Mouse (Mus musculus): ENCODE results near the gene Lyve1. TPM values are rescaled to one million over a fixed set of nuclear protein-coding genes. Genes with fewer than 3 reads are reported as not detected.

The Lyve1 gene
- polyA plus RNA-seq, 1 experiment, result not detected

- TF ChIP-seq EP300 (IDR thresholded peaks at IDR 0.05; ENCODE audit: insufficient read depth, low read depth, low read length), result no peak
- TF ChIP-seq CTCF (IDR thresholded peaks at IDR 0.05; ENCODE audit: low read depth, low read length), result no peak
- no peak for TF ChIP-seq POLR2A (IDR thresholded peaks at IDR 0.05; ENCODE audit: insufficient read depth, low read length)
- Histone ChIP-seq H3K27me3 (ENCODE audit: control insufficient read depth, insufficient read depth, low read length, poor library complexity, severe bottlenecking) (no peaks in the 10 kb centered on the region), H3K9ac (ENCODE audit: low read depth, poor library complexity, severe bottlenecking) (no peak overlapping the region), H3K36me3 (ENCODE audit: control insufficient read depth, insufficient read depth, low read length, poor library complexity, severe bottlenecking) (no peaks in the 10 kb centered on the region), H3K9me3 (replicated peaks; ENCODE audit: control insufficient read depth, insufficient read depth, low read length, poor library complexity, severe bottlenecking) (no peaks in the 10 kb centered on the region), H3K27ac (ENCODE audit: insufficient read depth, low read length) (no peak overlapping the region), H3K4me3 (ENCODE audit: low read depth, low read length) (no peak overlapping the region), H3K4me1 (ENCODE audit: control insufficient read depth, insufficient read depth, low read length) (no peaks in the 10 kb centered on the region)
Measured at GRCm38 (mm10) chr7:110855604-110856003, 7.4 kb downstream of the Lyve1 start.

DNA sequence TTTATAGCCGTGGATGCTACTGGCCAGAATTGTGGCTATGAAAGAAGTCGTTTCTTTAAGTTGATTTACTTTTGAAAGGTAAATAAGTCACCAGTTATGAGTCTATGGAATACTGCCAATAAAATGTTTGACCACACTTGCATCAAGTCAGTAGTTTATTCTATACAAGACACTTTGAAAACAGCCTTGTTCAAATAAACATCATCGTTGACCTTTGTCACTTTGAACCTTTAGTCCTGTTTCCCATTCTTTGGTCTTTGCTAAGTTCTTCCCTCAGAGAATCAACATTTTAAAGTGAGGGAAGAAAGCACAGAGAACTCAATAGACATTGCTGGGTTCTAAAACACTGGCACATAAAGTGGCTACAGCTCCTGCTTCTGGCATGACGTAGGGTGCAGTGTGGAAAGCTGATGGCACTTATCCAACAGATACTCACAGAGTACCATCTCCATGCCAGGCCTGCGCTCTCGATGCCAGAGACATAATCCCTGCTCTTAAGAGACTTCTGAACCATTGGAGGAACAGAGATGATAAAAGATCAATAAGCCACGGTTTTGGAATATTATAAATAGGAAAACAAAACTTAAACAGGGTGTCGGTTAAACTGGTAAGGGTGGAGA is 8.0 kb downstream of the Lyve1 start:
- Histone ChIP-seq H3K4me1 (ENCODE audit: control insufficient read depth, insufficient read depth, low read length) (no peaks in the 10 kb centered on the region), H3K27ac (ENCODE audit: insufficient read depth, low read length) (no peak overlapping the region), H3K9me3 (replicated peaks; ENCODE audit: control insufficient read depth, insufficient read depth, low read length, poor library complexity, severe bottlenecking) (no peaks in the 10 kb centered on the region), H3K9ac (ENCODE audit: low read depth, poor library complexity, severe bottlenecking) (no peak overlapping the region), H3K36me3 (ENCODE audit: control insufficient read depth, insufficient read depth, low read length, poor library complexity, severe bottlenecking) (no peaks in the 10 kb centered on the region), H3K4me3 (ENCODE audit: low read depth, low read length) (no peak overlapping the region), H3K27me3 (ENCODE audit: control insufficient read depth, insufficient read depth, low read length, poor library complexity, severe bottlenecking) (no peaks in the 10 kb centered on the region)
- TF ChIP-seq EP300 (IDR thresholded peaks at IDR 0.05; ENCODE audit: insufficient read depth, low read depth, low read length) (no peak), POLR2A (IDR thresholded peaks at IDR 0.05; ENCODE audit: insufficient read depth, low read length) (no peak), CTCF (IDR thresholded peaks at IDR 0.05; ENCODE audit: low read depth, low read length) (no peak)

DNA sequence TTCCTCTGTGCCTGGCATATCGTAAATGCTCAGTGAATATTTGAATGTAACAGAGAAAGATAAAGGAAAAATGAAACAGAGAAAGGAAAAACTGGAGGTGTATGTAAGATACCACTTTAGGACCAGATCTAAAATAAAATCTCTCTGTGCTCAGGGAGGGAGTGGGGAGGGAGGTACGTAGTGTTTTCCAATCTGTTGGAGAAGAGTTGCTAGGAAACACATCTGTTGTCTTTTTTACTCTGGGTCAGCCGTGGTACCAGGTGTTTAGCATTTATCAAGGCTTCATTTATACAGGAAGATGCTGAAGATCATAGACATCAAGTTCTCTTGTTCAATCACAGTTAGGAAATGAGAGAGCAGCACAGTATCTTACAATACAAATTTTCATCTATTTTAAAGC is 8.5 kb downstream of the Lyve1 start:
- Histone ChIP-seq H3K27ac (ENCODE audit: insufficient read depth, low read length) (no peak overlapping the region), H3K9ac (ENCODE audit: low read depth, poor library complexity, severe bottlenecking) (no peak overlapping the region), H3K4me3 (ENCODE audit: low read depth, low read length) (no peak overlapping the region), H3K9me3 (replicated peaks; ENCODE audit: control insufficient read depth, insufficient read depth, low read length, poor library complexity, severe bottlenecking) (no peaks in the 10 kb centered on the region), H3K36me3 (ENCODE audit: control insufficient read depth, insufficient read depth, low read length, poor library complexity, severe bottlenecking) (no peaks in the 10 kb centered on the region), H3K4me1 (ENCODE audit: control insufficient read depth, insufficient read depth, low read length) (no peaks in the 10 kb centered on the region), H3K27me3 (ENCODE audit: control insufficient read depth, insufficient read depth, low read length, poor library complexity, severe bottlenecking) (no peaks in the 10 kb centered on the region)
- no peak for TF ChIP-seq EP300 (IDR thresholded peaks at IDR 0.05; ENCODE audit: insufficient read depth, low read depth, low read length)
- no peak for TF ChIP-seq POLR2A (IDR thresholded peaks at IDR 0.05; ENCODE audit: insufficient read depth, low read length)
- no peak for TF ChIP-seq CTCF (IDR thresholded peaks at IDR 0.05; ENCODE audit: low read depth, low read length)

GRCm38 (mm10) chr7:110853611-110854010 is 9.4 kb downstream of the Lyve1 start:
- Histone ChIP-seq H3K36me3 (ENCODE audit: control insufficient read depth, insufficient read depth, low read length, poor library complexity, severe bottlenecking) (no peaks in the 10 kb centered on the region), H3K27me3 (ENCODE audit: control insufficient read depth, insufficient read depth, low read length, poor library complexity, severe bottlenecking) (no peaks in the 10 kb centered on the region), H3K27ac (ENCODE audit: insufficient read depth, low read length) (no peak overlapping the region), H3K4me1 (ENCODE audit: control insufficient read depth, insufficient read depth, low read length) (no peaks in the 10 kb centered on the region), H3K4me3 (ENCODE audit: low read depth, low read length) (no peak overlapping the region), H3K9ac (ENCODE audit: low read depth, poor library complexity, severe bottlenecking) (no peak overlapping the region), H3K9me3 (replicated peaks; ENCODE audit: control insufficient read depth, insufficient read depth, low read length, poor library complexity, severe bottlenecking) (no peaks in the 10 kb centered on the region)
- TF ChIP-seq CTCF (IDR thresholded peaks at IDR 0.05; ENCODE audit: low read depth, low read length) (no peak), POLR2A (IDR thresholded peaks at IDR 0.05; ENCODE audit: insufficient read depth, low read length) (no peak), EP300 (IDR thresholded peaks at IDR 0.05; ENCODE audit: insufficient read depth, low read depth, low read length) (no peak)

- H3K9me3 ChIP-seq (replicated peaks; ENCODE audit: control insufficient read depth, insufficient read depth, low read length, poor library complexity, severe bottlenecking), result no peaks in the 10 kb centered on the region
- H3K4me3 ChIP-seq (ENCODE audit: low read depth, low read length), result no peak overlapping the region
- H3K27me3 ChIP-seq (ENCODE audit: control insufficient read depth, insufficient read depth, low read length, poor library complexity, severe bottlenecking), result no peaks in the 10 kb centered on the region
- no peak overlapping the region for H3K27ac ChIP-seq (ENCODE audit: insufficient read depth, low read length)
- H3K36me3 ChIP-seq (ENCODE audit: control insufficient read depth, insufficient read depth, low read length, poor library complexity, severe bottlenecking), result no peaks in the 10 kb centered on the region
- H3K4me1 ChIP-seq (ENCODE audit: control insufficient read depth, insufficient read depth, low read length), result no peaks in the 10 kb centered on the region
- no peak overlapping the region for H3K9ac ChIP-seq (ENCODE audit: low read depth, poor library complexity, severe bottlenecking)
- TF ChIP-seq CTCF (IDR thresholded peaks at IDR 0.05; ENCODE audit: low read depth, low read length) (no peak), EP300 (IDR thresholded peaks at IDR 0.05; ENCODE audit: insufficient read depth, low read depth, low read length) (no peak), POLR2A (IDR thresholded peaks at IDR 0.05; ENCODE audit: insufficient read depth, low read length) (no peak)
Measured at GRCm38 (mm10) chr7:110851541-110852203, 11.4 kb downstream of the Lyve1 start.

DNA sequence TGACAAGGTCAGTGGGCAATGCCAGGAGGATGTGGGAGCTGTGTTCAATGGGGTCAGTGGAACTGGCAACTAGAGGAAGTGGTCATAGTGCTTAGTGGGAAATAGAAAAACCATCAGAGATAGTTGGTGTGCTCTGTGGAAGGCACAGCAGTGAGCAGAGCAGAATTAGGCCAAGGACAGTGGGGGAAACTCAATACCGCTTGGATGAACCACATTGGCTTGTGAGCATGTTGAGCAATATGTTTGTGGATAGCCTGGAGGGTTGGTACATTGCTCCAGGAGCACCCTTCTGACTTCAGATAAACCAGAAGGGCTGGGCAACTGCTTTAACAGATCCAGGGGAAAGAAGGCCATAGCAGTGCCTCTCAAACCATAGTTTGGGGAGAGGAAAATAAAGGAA is 14.7 kb downstream of the Lyve1 start:
- Histone ChIP-seq H3K27ac (ENCODE audit: insufficient read depth, low read length) (no peak overlapping the region), H3K9me3 (replicated peaks; ENCODE audit: control insufficient read depth, insufficient read depth, low read length, poor library complexity, severe bottlenecking) (no peaks in the 10 kb centered on the region), H3K4me3 (ENCODE audit: low read depth, low read length) (no peak overlapping the region), H3K27me3 (ENCODE audit: control insufficient read depth, insufficient read depth, low read length, poor library complexity, severe bottlenecking) (no peaks in the 10 kb centered on the region), H3K9ac (ENCODE audit: low read depth, poor library complexity, severe bottlenecking) (no peak overlapping the region), H3K36me3 (ENCODE audit: control insufficient read depth, insufficient read depth, low read length, poor library complexity, severe bottlenecking) (no peaks in the 10 kb centered on the region), H3K4me1 (ENCODE audit: control insufficient read depth, insufficient read depth, low read length) (no peaks in the 10 kb centered on the region)
- TF ChIP-seq CTCF (IDR thresholded peaks at IDR 0.05; ENCODE audit: low read depth, low read length) (no peak), EP300 (IDR thresholded peaks at IDR 0.05; ENCODE audit: insufficient read depth, low read depth, low read length) (no peak), POLR2A (IDR thresholded peaks at IDR 0.05; ENCODE audit: insufficient read depth, low read length) (no peak)
